Mouse (Mus musculus) Muller cell, postnatal 12 days (primary cell): Measurements from ENCODE around the gene Sel1l3.

ENCODE experiments used
- DNase-seq: peaks from one replicate; pipeline ENCODE4 v3.0.0-alpha.2; 2015; ENCODE audit errors: inconsistent ontology term

The Sel1l3 gene

DNA sequence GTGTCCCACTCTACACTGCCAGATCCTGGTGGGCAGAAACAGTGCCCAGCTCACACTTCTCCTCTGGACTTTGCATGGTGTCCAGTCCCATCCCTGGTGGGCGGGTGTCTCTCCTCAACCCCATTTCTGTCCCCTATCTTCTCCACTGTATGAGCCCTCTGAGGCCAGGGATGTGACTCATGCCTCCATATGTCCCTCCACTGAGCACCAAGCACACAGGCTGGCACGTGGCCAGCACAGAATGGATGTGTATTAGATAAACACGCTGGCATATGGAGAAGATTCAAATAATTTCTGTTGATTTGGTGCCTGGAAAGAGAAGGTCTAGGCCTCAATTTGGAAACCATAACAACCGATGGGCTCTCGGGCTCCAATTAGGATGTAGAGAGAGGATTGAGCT lies 71.1 kb downstream of the Sel1l3 start:
- no peak for DNase-seq

DNA sequence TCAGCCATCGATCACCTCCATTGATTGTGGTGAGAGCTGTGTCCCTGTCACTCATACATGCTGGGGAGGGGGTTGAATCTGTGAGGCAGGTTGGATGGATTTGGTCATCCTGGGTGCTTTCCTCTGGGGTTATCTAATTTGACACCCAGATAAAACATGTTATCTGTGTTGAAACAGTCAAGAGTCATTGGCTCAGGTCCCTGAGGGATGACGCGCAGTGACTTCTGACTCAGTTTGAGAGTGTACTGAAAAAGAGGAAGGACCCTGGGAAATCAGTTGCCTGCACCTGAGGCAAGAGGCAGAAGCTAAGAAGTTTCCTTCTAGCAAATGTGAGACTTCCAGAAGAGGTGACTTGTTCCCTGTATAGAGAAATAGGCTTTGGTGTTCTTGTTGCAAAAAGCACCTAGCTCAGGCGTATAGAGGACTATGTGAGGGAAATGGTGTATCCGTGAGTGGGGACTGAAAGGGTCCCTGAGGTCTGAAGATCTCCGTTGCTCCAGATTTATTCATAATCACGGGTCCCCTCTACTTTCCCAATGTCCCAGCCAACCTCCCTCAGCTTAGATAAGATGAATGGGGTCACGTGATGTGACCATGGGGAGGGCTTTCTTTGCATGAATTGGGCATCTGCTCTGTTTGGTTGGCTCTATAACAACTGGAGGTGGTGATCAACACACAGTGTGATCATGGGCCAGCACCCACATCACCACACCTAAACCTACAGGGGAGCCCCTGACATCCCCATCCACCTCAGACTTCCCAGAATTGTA lies 73.4 kb downstream of the Sel1l3 start:
- DNase-seq = no peak

- DNase-seq = no peak
These were observed 74.2 kb downstream of the Sel1l3 start for GRCm38 (mm10) chr5:53139566-53139965.

- DNase-seq = no peak
These were observed 74.6 kb downstream of the Sel1l3 start for GRCm38 (mm10) chr5:53139140-53139539.

GRCm38 (mm10) chr5:53138025-53138424 lies 75.7 kb downstream of the Sel1l3 start:
- DNase-seq = no peak

DNA sequence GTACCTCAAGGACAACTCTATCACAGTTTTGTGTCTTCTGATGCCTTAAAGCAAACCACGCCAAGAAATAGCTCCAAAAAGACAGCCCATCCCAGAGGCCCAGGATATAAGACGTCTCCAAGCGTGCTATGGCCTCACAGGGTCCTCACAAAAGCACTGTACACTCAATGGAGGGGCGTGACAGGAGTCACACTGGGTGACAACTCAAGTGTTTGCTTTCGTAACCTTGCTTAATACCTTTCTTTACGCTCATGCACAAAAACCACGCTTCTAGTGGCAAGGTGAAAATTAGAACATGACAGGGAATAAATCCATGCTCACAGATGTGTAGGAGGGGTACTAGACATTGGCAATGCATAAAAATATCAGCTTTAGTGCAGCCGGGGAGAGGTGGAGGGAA lies 77.7 kb downstream of the Sel1l3 start:
- DNase-seq = no peak

DNA sequence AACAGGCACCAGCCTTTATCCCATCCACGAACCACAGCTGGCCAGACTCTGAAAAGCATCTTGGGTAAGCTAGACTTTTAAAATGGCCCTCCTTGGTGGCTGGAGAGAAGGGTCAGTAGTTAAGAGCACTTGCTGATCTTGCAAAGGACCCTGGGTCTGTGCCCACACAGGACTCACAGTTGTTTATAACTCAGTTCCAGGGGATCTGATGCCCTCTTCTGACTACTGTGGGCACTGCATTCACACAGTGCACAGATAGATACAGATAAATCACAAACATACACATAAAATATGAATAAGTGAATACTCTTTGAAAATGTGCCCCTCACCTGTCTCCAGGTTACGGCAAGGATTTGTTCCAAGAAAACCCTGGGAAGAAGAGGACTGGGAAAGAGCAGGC lies 79.7 kb downstream of the Sel1l3 start:
- no peak for DNase-seq

- no peak for DNase-seq
These were observed 89.0 kb downstream of the Sel1l3 start for GRCm38 (mm10) chr5:53124701-53125100.

GRCm38 (mm10) chr5:53123525-53124286 lies 90.0 kb downstream of the Sel1l3 start:
- DNase-seq = no peak

DNA sequence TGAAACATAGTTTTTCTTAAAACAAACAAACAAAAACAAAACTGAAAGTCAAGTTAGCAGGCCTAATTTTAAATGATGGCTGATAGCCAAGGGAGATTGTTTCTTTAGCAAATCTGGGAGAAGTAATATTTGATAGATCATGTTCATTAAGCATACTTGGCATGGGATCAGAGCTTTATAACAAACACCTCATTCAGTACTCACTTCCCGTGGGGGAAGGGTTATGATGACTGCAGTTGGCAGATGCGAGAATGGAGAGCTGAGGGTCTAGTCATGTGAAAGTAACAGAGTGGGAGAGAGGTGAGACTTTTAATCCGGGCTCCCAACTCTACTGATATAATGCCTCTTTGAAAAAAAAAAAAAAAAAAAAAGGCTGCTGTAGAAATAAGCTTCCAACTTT lies 94.0 kb downstream of the Sel1l3 start:
- DNase-seq = peak; percentile 69

DNA sequence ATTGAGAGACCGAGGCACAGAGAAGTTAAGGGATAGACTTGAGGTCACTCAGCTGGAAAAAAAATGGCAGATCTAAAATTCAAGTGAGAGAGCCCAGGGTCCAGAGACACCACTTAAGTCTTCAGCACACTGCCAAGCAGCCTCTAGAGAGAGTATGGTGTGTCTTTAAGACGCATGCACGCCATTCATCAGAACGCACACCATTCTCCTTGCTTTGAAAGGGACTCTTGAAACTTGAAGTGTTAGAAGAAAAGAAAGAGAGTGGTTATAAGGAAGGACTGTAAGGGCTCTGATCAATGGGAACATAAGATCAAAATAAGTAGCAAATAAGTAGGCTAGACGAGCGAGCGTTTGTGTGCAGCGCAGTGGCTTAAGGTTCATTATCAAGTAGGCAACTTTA lies 95.5 kb downstream of the Sel1l3 start:
- DNase-seq = no peak

- DNase-seq = no peak
These were observed 99.0 kb downstream of the Sel1l3 start for GRCm38 (mm10) chr5:53114616-53115267.

- no peak for DNase-seq
These were observed 100.8 kb downstream of the Sel1l3 start for GRCm38 (mm10) chr5:53112942-53113341.

DNA sequence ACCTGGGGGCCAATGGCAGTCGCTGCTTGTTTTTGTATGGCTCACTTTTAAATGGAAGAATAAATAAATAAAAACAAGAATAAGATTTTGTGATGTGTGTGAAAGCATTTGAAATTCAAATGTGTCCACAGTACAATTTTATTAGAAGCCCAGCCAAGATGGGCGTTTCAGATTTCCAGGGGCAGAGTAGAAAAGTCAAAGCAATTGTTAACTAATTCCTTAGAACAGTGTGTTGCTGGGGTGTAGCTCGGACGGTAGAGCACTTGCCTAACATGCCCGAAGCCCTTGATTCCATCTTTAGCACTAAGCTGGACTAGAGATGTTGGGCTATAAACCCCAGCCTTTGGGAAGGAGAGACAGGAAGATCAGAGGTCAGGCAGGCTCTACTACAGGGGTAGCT lies 102.7 kb downstream of the Sel1l3 start:
- no peak for DNase-seq

DNA sequence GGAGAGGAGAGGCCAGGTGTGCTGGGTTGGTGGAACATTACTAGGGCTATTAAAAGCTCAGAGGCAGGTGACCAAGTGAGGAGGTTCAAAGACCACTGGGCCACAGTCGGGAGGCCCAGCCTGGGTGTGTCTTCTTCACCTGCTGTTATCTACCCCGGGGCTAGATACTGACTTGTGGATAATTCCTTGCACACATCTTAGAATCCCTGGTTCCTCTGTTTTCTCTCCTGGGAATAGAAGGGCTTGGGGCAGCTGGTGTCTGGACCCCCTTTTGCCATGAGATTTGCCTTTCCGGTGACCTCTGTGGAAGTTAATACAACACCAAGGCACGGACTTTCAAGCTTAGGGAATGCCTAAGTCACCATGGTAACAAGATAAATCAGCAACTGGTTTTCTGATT lies 103.5 kb downstream of the Sel1l3 start:
- DNase-seq = no peak

DNA sequence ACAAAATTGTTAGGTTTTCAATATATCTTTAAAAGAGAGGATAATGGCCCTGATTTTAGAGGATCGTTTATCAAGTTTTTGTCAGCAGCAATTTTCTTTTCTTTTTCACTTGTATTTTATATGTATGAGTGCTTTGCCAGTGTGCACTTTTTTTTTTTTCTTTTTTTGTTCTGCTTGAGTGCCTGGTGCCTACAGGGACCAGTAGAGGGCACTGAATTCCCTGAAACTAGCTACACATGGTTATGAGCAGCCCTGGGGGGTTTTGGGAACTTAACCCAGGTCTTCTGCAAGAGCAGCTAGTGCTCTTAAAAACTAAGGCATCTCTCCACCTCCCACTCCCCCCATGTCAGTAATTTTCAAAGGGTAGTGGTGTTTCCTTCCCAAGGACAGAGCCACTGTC lies 105.1 kb downstream of the Sel1l3 start:
- no peak for DNase-seq

DNA sequence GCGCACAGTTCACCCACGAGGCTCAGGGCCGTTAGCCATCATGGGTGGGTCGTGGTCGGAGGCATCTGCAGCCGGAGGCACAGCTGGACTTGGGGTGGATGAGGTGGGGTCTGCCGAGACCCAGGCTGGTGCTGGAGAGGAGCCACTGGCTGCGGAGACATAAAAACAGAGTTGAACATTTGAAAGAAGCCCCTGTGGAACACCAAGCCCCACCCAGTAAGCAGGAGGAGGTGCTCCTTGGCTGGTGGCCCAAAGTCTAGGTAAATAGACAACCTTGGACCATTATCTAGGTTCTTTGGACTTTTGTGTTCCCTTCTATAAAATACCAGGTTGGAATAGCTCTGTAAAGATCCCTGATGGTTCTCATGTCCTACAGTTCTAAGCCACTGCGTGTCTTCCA lies 105.7 kb downstream of the Sel1l3 start:
- DNase-seq = no peak

DNA sequence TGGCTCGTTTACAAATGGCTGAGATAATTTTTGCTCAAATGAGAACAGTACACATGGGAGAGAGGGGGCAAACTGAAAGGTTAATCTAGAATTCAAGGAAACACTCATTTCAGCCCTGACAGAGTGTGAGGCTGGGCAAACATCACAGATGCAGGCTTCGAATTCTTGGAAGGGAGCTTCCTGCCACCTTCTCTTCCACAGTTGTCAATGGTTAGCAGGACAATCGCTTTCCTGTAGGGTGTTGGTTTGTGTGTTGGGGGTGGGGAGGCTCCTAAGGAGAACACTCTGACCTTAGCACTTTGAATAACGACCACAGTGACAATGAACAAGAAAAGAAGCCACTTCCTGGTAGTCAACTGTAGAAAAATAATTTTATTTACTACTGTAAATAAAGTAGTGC lies 107.0 kb downstream of the Sel1l3 start:
- no peak for DNase-seq

- DNase-seq = no peak
These were observed 107.6 kb downstream of the Sel1l3 start for GRCm38 (mm10) chr5:53106125-53106524.

- no peak for DNase-seq
These were observed 108.0 kb downstream of the Sel1l3 start for GRCm38 (mm10) chr5:53105716-53106115.

GRCm38 (mm10) chr5:53104177-53104855 lies 109.4 kb downstream of the Sel1l3 start:
- DNase-seq = no peak

GRCm38 (mm10) chr5:53101848-53102473 lies 111.8 kb downstream of the Sel1l3 start:
- peak; percentile 65 for DNase-seq
